Mouse (Mus musculus) embryo, embryonic 11 days (tissue): ENCODE measurements around the gene Ephb1.

Experiments used
- DNase-seq: peaks from one replicate; pipeline ENCODE4 v3.0.0-alpha.2; 2015

The Ephb1 gene

GRCm38 (mm10) chr9:102303882-102304281 is 50.6 kb downstream of the Ephb1 start:
- DNase-seq: no peak

GRCm38 (mm10) chr9:102300985-102301384 is 53.5 kb downstream of the Ephb1 start:
- no peak for DNase-seq

DNA sequence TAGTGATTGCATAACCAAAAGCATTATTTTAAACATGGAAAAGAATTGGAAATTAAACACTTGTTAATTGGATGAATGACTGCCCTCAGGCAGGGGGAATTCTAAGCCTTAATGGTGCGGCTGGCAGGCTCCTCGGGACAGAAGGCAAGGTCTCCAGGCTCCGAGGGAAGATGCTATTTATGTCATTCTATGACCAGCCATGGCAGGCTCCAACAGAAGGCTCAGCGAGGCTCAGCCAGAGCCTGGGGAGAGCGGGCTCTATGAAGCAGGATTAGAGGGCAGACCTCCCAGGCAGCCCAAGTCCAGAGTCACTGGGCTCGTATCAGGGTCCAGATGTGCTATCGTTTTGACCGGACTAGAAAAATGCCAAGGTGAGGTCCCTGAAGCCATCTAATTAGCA is 55.8 kb downstream of the Ephb1 start:
- no peak for DNase-seq

- DNase-seq: no peak
Measured at GRCm38 (mm10) chr9:102297986-102298385, 56.5 kb downstream of the Ephb1 start.

- no peak for DNase-seq
Measured at GRCm38 (mm10) chr9:102297176-102297575, 57.3 kb downstream of the Ephb1 start.

DNA sequence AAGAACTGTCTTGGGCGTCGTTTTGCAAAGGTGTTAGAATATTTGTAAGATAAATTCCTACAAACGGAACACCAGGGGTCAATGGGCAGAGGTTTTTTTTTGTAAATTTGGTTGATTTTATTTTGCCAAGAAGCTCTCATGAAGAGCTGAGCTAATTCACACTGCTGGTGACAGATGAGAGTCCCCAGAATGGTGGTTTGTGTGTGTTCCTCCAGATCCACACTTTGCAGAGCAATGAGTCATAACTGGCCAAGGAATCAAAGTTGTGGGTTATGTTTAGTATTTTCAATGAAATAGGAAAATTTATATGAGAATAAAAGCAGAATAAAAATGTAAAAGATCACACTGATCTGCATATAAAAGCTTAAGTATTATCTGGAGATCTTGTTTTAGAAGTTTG is 60.9 kb downstream of the Ephb1 start:
- DNase-seq: no peak

DNA sequence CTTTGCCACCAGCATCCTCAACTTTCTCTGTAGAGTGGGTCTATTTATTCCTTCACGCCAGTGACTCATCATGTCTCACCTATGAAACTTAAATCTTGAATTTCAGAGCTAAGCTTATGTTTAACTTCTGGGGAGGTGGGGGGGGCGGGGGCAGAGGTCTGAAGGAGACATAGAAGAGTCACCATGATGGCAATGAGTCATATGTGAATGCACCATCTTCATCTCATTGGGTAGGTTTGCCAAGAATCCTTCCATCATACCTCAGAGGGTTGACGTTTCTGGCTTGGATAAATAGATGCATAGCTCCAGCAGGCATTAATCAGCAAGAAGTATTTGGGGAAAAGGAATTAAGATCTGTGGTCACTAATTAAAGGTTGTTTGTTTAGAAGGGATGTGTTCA is 63.3 kb downstream of the Ephb1 start:
- no peak for DNase-seq

GRCm38 (mm10) chr9:102288356-102288755 is 66.1 kb downstream of the Ephb1 start:
- DNase-seq: no peak

DNA sequence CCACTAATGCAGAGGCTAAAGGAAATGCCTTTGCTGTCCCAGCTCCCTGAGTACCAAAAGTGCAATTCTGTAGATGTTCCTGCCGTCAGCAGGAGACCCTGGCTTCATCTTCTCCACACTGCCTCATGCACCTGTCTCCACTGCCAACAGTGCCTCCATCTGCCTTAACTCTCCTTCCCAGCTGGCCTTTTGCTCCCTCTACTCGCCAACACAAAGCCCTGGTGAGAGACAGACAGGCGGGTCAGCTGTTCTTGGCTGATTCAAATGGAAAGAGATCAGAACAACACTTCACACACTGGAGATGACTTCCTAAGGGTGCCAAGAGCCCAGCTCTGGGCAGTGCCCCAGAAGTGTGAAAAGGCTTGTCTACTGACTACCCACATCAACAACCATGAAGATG is 78.6 kb downstream of the Ephb1 start:
- DNase-seq: no peak

- no peak for DNase-seq
Measured at GRCm38 (mm10) chr9:102274016-102274415, 80.5 kb downstream of the Ephb1 start.

DNA sequence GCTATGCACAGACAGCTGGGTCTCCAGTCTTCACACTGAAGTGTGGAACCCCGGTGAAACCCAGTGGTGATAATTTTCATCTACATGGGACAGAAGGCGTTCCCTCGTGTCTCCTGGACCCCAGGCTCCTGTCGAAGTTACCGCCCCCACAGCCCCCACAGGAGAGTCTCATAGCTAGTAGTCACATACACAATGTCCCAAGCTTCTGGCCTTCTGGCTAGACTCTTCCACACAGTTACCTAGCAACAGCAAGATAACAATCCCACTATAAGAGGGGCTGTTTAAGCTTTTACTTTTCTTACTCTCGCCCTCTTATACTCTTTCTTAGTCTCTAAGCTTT is 81.1 kb downstream of the Ephb1 start:
- no peak for DNase-seq

DNA sequence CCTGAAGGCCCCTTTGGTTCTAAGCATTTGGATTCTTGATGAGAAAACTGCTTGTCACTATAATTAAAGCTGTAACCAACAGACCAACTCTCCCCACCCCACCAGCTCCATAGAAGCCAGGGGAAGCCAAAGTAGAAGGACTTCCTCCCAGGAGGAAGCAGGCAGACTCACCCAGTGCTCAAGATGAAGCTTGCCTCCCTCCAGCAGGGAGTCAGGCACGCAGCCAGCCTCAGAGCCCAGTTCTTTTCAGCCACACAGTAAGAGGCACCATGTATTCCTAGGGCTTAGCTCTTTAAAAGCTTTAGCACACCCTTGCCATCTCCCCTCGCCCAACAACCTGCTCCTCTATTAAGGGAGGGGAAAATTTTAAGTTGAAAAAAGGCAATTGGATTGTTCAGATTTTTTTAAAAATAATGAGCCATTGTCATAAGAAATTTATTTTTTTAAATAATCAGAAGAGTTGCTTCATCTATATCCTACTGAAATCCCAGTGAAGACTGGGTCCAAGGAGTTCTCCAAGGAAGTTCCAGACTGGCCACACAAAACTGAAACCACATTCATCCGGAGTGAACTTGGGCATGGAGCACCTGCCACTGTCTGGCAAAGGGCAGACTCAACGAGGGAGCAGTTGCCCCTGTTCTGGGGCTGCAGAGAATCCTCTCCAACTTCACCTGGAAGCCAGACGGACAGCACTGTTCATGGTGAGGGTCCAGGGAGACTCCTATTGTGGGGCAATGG is 81.6 kb downstream of the Ephb1 start:
- DNase-seq: no peak

GRCm38 (mm10) chr9:102270496-102270895 is 84.0 kb downstream of the Ephb1 start:
- DNase-seq: no peak

- peak; percentile 75 for DNase-seq
Measured at GRCm38 (mm10) chr9:102267311-102268027, 87.0 kb downstream of the Ephb1 start.

DNA sequence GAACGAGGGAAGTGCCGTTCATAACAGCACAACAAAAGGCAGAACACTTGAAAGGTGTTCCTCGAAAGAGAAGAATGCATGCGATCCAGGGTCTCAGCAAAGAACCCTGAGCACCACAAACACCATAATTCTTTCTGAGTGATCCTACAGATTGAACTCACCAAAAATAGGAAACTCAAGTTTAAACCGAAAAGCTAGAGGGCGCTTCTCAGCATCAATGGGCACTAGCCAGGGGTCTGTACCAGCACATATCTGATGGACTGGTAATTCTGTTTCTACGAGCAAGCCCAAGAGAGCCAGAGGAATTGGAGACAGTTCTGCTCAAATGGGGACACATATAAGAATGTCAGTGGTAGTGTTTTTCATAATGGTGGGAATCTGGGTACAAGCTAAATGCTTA is 90.7 kb downstream of the Ephb1 start:
- no peak for DNase-seq

- DNase-seq: peak; percentile 28
Measured at GRCm38 (mm10) chr9:102262100-102262501, 92.4 kb downstream of the Ephb1 start.

GRCm38 (mm10) chr9:102261511-102261910 is 93.0 kb downstream of the Ephb1 start:
- DNase-seq: peak; percentile 55

DNA sequence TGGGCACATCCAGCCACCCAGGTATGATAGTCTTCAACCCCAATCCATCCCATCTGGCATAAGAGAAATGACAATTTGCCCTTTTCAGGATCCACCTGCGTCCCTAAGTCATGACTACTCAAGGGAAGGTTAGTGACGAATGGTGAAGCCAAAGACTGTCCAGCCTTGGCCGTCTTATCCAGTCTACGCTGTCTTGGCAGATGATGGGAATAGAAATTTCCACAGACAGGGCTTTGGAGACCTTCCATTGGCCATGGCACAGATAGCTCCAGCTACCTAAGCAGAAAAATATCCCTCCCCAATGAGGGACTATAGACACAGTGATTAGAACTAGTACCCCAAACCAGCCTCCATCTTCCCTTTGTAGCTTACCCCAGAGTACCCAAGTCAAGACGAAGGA is 98.1 kb downstream of the Ephb1 start:
- no peak for DNase-seq

GRCm38 (mm10) chr9:102255803-102256202 is 98.7 kb downstream of the Ephb1 start:
- DNase-seq: no peak

DNA sequence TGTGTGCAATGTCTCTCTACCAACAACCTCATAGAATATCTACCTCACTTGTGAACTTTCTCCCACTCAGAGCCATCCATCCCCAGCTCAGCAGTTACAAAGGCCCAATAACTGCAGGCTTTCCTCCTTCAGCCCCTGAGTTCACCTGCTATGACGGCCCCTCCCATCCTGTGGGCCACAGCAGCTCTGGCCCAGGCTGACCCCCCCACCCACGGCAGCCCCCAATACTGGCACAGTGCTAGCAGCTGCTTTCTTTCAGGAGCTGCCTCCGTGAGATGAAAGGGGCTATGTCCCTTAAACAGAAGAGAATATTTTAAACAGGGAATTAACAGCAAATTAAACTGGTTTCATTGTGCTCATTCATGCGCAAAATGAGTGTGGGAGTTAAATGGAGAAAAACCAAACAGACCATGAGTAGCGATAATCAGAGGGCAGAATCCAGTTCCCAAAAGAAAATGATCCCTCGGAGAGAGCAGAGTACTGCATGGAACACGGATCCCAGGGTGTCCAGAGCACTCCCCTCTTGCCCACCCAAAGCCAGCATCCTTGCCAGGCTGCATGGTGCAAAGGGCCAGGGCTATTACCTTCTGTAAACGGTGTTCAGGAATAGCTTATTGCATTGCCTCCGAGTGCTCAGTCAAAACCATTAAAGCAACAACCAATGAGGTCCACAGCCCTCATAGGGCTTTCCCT is 105.2 kb downstream of the Ephb1 start:
- no peak for DNase-seq

GRCm38 (mm10) chr9:102245551-102245950 is 108.9 kb downstream of the Ephb1 start:
- DNase-seq: no peak

GRCm38 (mm10) chr9:102243296-102243695 is 111.2 kb downstream of the Ephb1 start:
- DNase-seq: peak; percentile 69

DNA sequence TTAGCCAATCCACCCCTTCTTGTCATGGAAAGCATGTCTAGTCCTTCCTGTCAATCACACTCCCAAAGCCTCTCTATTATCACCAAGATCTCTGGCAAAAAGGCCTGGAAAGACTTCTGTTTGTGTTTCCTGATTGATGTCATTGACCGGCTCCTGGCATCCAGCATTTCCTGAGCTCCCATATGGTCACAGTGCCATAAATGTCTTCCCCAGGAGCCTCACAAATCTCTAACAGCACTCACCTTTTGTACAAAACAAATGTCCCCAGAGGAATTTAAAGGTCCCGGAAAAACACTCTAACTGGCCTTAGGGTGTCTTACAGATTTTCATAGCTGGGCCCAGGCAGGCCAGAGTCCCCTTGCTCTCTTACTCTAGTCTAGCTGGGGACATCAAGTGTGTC is 112.9 kb downstream of the Ephb1 start:
- no peak for DNase-seq

- DNase-seq: peak; percentile 40
Measured at GRCm38 (mm10) chr9:102240215-102240614, 114.3 kb downstream of the Ephb1 start.
